Mouse (Mus musculus) C2C12 (cell line): Measurements from ENCODE around the gene Slc35c1.

Experiments used
- CTCF ChIP-seq: IDR thresholded peaks from one replicate; pipeline ENCODE4 v1.5.1; 2011; ENCODE audit not compliant: control insufficient read depth, insufficient read depth, insufficient read length
- MYOG ChIP-seq: IDR thresholded peaks from one replicate; pipeline ENCODE4 v1.6.1; 2011; ENCODE audit not compliant: control insufficient read depth, insufficient read length; ENCODE audit errors: extremely low read depth

- TF ChIP-seq CTCF, result no peak
- TF ChIP-seq MYOG, result no peak
These were observed 54.7 kb downstream of the Slc35c1 start for GRCm38 (mm10) chr2:92405687-92406086.
